Mouse (Mus musculus) hindbrain, embryonic 15.5 days (tissue): ENCODE data around the gene Ltb4r2. TPM values are rescaled to one million over a fixed set of nuclear protein-coding genes. Genes with fewer than 3 reads are reported as not detected.

Experiments used
- ATAC-seq: fragments of 200-750 bp; cut with Nextera tagmentation; 2 replicates; pipeline ENCODE4 v1.8.0; 2017; ENCODE audit warnings: low read depth, moderate number of reproducible peaks, moderate TSS enrichment; ENCODE audit not compliant: low FRiP score
- H3K27ac ChIP-seq: fragments of 300-500 bp; sonication (generic); replicated peaks from 2 replicates; pipeline ENCODE4 v1.5.1; 2015; ENCODE audit warnings: mild to moderate bottlenecking, inconsistent platforms
- H3K27me3 ChIP-seq: fragments of 300-500 bp; sonication (generic); 2 replicates; pipeline ENCODE4 v1.6.1; 2015; ENCODE audit warnings: control low read depth, inconsistent platforms
- H3K36me3 ChIP-seq: fragments of 300-500 bp; sonication (generic); 2 replicates; pipeline ENCODE4 v1.6.1; 2015; ENCODE audit warnings: control low read depth, inconsistent platforms
- H3K4me1 ChIP-seq: fragments of 300-500 bp; sonication (generic); replicated peaks from 2 replicates; pipeline ENCODE4 v1.6.1; 2015; ENCODE audit warnings: control low read depth, inconsistent platforms
- H3K4me2 ChIP-seq: fragments of 300-500 bp; sonication (generic); 2 replicates; pipeline ENCODE4 v1.6.1; 2015; ENCODE audit warnings: moderate library complexity, mild to moderate bottlenecking, inconsistent platforms
- H3K4me3 ChIP-seq: fragments of 300-500 bp; sonication (generic); 2 replicates; pipeline ENCODE4 v1.5.1; 2015; ENCODE audit warnings: mild to moderate bottlenecking, inconsistent platforms
- H3K9ac ChIP-seq: fragments of 300-500 bp; sonication (generic); 2 replicates; pipeline ENCODE4 v1.6.1; 2015; ENCODE audit warnings: inconsistent platforms
- H3K9me3 ChIP-seq: fragments of 300-500 bp; sonication (generic); 2 replicates; pipeline ENCODE4 v1.6.1; 2016; ENCODE audit warnings: control low read depth, inconsistent platforms
- WGBS: fragments of 180-500 bp; shearing (Covaris S2); methylation state at CpG from one replicate; pipeline ENCODE4 v1.1.7; 2015; 5-methylcytosine and 5-hydroxymethylcytosine counted together
- polyA plus RNA-seq: library from polyadenylated mRNA; unstranded; fragments of >200 nt; fragmentation: Nextera tagmentation; extraction: Ambion mirVana; gene quantifications from 2 replicates; pipeline ENCODE4 v1.2.1, GENCODE M21; 2015

Ltb4r2 gene
- polyA plus RNA-seq, 1 experiment from 2014 or later, result 0.84 TPM

- Histone ChIP-seq H3K4me3 (peak overlapping the region; percentile 27), H3K9me3 (no peaks in the 10 kb centered on the region), H3K4me2 (peak overlapping the region; percentile 48), H3K27me3 (peaks cover 68% of the 10 kb centered on the region), H3K27ac (0 out of 2 replicates have a peak overlapping the region, but pooled peaks have one; percentile 4), H3K36me3 (no peaks in the 10 kb centered on the region), H3K9ac (no peak overlapping the region), H3K4me1 (peaks cover 16% of the 10 kb centered on the region)
- 3% methylated on average over 31 of the region's 31 CpGs for WGBS
- no peak for ATAC-seq
Measured at GRCm38 (mm10) chr14:55783171-55783957, 22.1 kb downstream of the Ltb4r2 start.

- H3K9me3 ChIP-seq, result no peaks in the 10 kb centered on the region
- peak within 1 kb of the TSS; percentile 27 for H3K4me3 ChIP-seq
- peaks cover 73% of the 10 kb centered on the region for H3K27me3 ChIP-seq
- H3K27ac ChIP-seq, result 0 out of 2 replicates have a peak within 1 kb of the TSS, but pooled peaks have one; percentile 4
- no peak for ATAC-seq
- H3K9ac ChIP-seq, result no peak within 1 kb of the TSS
- 3% methylated on average over 13 of the region's 13 CpGs for WGBS
- no peaks in the 10 kb centered on the region for H3K36me3 ChIP-seq
- H3K4me1 ChIP-seq, result peaks cover 20% of the 10 kb centered on the region
- H3K4me2 ChIP-seq, result peak within 1 kb of the TSS; percentile 48
Measured at GRCm38 (mm10) chr14:55783958-55784235, 22.7 kb downstream of the Ltb4r2 start, which contains the start of gene Adcy4. Gene Adcy4 (minus strand): TSS chr14:55784095.

DNA sequence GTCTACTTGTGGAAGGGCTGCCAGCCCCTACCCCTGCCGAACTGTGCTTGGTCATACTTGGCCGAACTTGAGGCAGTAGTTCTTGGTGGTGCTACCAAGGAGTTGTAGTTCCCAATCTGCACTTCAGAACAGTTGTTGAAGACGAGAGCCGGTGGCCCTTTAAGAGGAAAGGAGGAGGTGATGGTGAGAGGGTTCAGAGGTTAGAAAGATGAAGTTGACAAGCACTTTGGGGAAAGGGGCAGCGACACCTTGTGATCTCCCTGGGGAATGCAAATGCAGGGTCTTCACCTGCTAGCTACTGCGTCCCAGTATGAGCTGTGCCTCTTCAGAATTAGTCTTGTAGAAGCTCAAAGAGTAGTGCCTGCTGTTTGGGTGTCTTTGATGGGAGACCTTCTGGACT lies 24.0 kb downstream of the Ltb4r2 start:
- Histone ChIP-seq H3K27ac (no peak overlapping the region), H3K4me3 (no peak overlapping the region), H3K36me3 (no peaks in the 10 kb centered on the region), H3K9me3 (no peaks in the 10 kb centered on the region), H3K4me1 (peaks cover 20% of the 10 kb centered on the region), H3K9ac (no peak overlapping the region), H3K27me3 (peaks cover 86% of the 10 kb centered on the region), H3K4me2 (no peak overlapping the region)
- 27% methylated on average over 6 of the region's 6 CpGs for WGBS
- no peak for ATAC-seq

DNA sequence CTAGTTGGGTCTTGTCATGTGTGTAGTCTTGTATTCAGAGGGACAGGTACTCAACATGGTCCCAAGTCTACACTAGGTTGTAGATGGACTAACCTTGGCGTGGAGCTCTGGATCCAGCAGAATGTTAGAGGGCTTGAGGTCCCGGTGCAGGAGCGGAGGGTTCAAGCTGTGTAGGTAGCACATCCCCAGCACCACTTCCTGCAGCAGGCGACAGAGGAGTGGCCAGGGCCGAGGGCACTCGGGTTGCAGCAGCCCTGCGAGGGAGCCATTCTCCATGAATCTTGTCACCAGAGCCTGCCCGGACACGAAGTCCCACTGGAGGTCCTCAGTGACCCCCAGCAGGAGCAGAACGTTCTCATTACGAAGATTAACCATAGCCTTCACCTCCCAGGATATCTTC lies 26.5 kb downstream of the Ltb4r2 start:
- Histone ChIP-seq H3K27ac (no peak overlapping the region), H3K4me2 (no peak overlapping the region), H3K9me3 (no peaks in the 10 kb centered on the region), H3K4me1 (peaks cover 14% of the 10 kb centered on the region), H3K4me3 (no peak overlapping the region), H3K27me3 (peaks cover 79% of the 10 kb centered on the region), H3K9ac (no peak overlapping the region), H3K36me3 (no peaks in the 10 kb centered on the region)
- WGBS, result 40% methylated on average over 11 of the region's 11 CpGs
- ATAC-seq, result no peak

DNA sequence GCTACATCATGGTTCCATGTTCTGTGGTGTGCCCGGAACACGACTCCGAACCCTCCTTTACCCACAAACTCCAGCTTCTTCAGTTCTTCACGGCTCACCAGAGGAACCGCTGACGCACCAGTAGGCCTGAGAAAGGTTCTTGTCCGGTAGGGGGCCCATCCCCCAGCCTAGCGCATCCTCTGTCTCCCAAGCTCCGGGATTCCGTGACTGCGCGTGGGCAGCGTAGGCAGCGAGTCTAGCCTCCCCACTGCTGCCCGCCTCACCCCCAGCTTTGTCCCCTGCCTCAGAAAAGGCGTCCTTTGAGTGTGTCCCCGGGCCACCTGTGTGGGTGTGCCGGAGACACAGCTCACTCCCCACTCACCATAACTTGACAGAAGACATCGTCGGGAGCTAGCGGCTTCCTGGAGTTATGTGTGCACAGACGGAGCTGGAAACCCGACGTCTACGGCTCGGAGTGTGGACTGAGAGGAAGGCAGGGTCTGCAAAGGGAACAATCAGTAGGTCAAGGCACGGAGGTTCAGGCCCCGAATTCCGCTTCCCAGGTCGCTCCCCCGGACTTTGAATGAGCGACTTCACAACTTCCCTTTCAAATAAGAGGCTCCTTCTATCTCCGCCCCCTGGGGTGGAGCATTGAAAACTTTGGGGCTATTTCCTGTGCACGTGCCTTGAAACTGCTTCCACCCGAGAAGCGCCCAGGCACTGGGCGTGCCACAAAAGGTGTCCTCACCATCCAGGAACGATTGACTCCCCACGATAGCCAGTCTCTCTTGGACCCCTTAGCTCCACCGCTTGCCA lies 27.2 kb downstream of the Ltb4r2 start, which contains the start of gene Ripk3:
Gene Ripk3 (minus strand): TSS at position 610 of the 795 bp plus-strand sequence.
- Histone ChIP-seq H3K36me3 (no peaks in the 10 kb centered on the region), H3K27ac (no peak within 1 kb of the TSS), H3K4me2 (peak within 1 kb of the TSS; percentile 46), H3K4me3 (peak within 1 kb of the TSS; percentile 25), H3K9ac (no peak within 1 kb of the TSS), H3K4me1 (peaks cover 11% of the 10 kb centered on the region), H3K9me3 (no peaks in the 10 kb centered on the region), H3K27me3 (peaks cover 73% of the 10 kb centered on the region)
- WGBS, result 5% methylated on average over 40 of the region's 40 CpGs
- no peak for ATAC-seq

DNA sequence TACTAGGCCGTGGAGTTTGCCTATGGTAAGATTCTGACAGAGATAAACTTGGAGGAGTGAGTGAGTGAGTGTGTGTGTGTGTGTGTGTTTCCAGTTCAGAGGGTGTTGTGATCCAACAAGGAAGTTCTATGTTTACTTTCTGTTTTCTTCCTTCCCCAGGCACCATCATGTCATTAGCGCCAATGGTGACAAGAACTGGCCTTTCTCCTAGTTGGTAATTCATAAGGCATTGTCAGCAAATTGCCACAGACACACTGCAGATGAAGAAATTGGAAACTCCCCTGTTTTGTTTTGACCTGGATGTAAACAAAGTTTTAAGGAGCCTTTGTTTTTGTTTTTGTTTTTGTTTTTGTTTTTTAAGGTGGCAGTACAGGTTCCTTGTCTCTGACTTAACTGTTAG lies 32.2 kb downstream of the Ltb4r2 start:
- Histone ChIP-seq H3K4me1 (peaks cover 2% of the 10 kb centered on the region; the same call in 1 of the 2 replicates), H3K9ac (no peak overlapping the region), H3K4me3 (no peak overlapping the region), H3K36me3 (no peaks in the 10 kb centered on the region), H3K27me3 (peaks cover 23% of the 10 kb centered on the region), H3K27ac (no peak overlapping the region), H3K4me2 (no peak overlapping the region), H3K9me3 (no peaks in the 10 kb centered on the region)
- ATAC-seq, result no peak
- 82% methylated on average over 2 of the region's 2 CpGs for WGBS

- WGBS, result 69% methylated on average over 2 of the region's 2 CpGs
- H3K9ac ChIP-seq, result no peak overlapping the region
- H3K36me3 ChIP-seq, result no peaks in the 10 kb centered on the region
- H3K4me3 ChIP-seq, result no peak overlapping the region
- H3K4me1 ChIP-seq, result no peaks in the 10 kb centered on the region
- H3K27ac ChIP-seq, result no peak overlapping the region
- H3K9me3 ChIP-seq, result no peaks in the 10 kb centered on the region
- peaks cover 18% of the 10 kb centered on the region for H3K27me3 ChIP-seq
- ATAC-seq, result no peak
- H3K4me2 ChIP-seq, result no peak overlapping the region
Measured at GRCm38 (mm10) chr14:55793946-55794345, 32.7 kb downstream of the Ltb4r2 start.

DNA sequence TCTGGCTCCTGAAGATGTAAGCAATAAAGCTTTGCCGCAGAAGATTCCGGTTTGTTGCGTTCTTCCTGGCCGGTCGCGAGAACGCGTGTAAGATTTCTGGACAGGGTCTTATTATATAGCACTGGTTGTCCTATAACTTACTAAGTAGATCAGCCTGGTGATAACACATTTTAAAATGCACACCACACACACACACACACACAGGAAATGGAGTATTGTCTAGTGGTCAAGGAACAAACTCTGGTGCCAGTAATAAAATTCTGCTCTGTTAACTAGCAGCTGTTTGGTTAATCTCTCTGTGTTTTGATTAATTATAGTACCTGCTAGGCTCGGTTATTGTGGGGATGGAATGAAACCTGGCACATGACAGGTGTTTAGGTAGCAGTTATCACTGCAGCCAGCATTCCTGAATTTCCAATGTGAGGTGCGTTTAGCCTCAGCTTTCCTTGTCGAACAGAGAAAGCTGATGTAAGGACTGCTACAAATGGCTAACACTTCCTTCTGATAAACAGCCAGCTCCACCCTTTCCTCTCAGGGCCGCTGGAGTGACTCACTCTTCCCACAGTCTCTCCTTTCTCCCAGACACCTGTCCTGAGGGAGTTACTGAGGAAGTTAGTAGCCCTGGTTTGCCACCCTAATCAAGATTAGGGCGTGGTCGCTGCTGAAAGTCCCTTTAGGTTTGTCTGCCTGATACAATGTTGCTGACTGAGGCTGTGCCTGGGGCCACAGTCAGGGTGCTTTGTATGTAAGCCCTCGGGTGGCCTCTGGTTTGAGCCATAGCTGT lies 34.3 kb downstream of the Ltb4r2 start:
- no peaks in the 10 kb centered on the region for H3K9me3 ChIP-seq
- H3K36me3 ChIP-seq, result no peaks in the 10 kb centered on the region
- WGBS, result 87% methylated on average over 15 of the region's 15 CpGs
- ATAC-seq, result no peak
- no peak overlapping the region for H3K27ac ChIP-seq
- H3K27me3 ChIP-seq, result 0 out of 2 replicates have a peak, but pooled peaks cover 2% of the 10 kb centered on the region
- H3K4me1 ChIP-seq, result no peaks in the 10 kb centered on the region
- H3K9ac ChIP-seq, result no peak overlapping the region
- no peak overlapping the region for H3K4me2 ChIP-seq
- no peak overlapping the region for H3K4me3 ChIP-seq

Other genes starting within 250 kb of the Ltb4r2 start
- gene Nrl, start 236.4 kb upstream of the Ltb4r2 start, polyA plus RNA-seq, result 0.10 and 0.22 TPM in 2 replicates
- gene Pck2, start 221.2 kb upstream of the Ltb4r2 start, polyA plus RNA-seq, result 28.6 and 29.4 TPM in 2 replicates
- gene Dcaf11, start 201.4 kb upstream of the Ltb4r2 start, polyA plus RNA-seq, result 111 and 114 TPM in 2 replicates
- 1.0 and 1.1 TPM in 2 replicates for gene A730061H03Rik, start 201.0 kb upstream of the Ltb4r2 start, polyA plus RNA-seq
- 0.17 and 0.41 TPM in 2 replicates for gene Fitm1, start 185.8 kb upstream of the Ltb4r2 start, polyA plus RNA-seq
- 221 and 222 TPM in 2 replicates for gene Psme1, start 183.3 kb upstream of the Ltb4r2 start, polyA plus RNA-seq
- 42.0 and 48.9 TPM in 2 replicates for gene Emc9, start 176.1 kb upstream of the Ltb4r2 start, polyA plus RNA-seq
- 178 and 204 TPM in 2 replicates for gene Psme2, start 170.3 kb upstream of the Ltb4r2 start, polyA plus RNA-seq
- 20.1 and 25.7 TPM in 2 replicates for gene Rnf31, start 169.7 kb upstream of the Ltb4r2 start, polyA plus RNA-seq
- 9.7 and 10.2 TPM in 2 replicates for gene Irf9, start 157.9 kb upstream of the Ltb4r2 start, polyA plus RNA-seq
- 14.6 and 17.8 TPM in 2 replicates for gene Rec8, start 143.4 kb upstream of the Ltb4r2 start, polyA plus RNA-seq
- 119 and 126 TPM in 2 replicates for gene Ipo4, start 125.5 kb upstream of the Ltb4r2 start, polyA plus RNA-seq
- 0.93 and 2.3 TPM in 2 replicates for gene Gm49378, start 123.5 kb upstream of the Ltb4r2 start, polyA plus RNA-seq
- gene Tm9sf1, start 117.6 kb upstream of the Ltb4r2 start, polyA plus RNA-seq, result 63.4 and 64.6 TPM in 2 replicates
- 0.30 and 0.40 TPM in 2 replicates for gene Tssk4, start 111.2 kb upstream of the Ltb4r2 start, polyA plus RNA-seq
- 74.3 and 74.7 TPM in 2 replicates for gene Mdp1, start 100.9 kb upstream of the Ltb4r2 start, polyA plus RNA-seq
- gene Gmpr2, start 89.5 kb upstream of the Ltb4r2 start, polyA plus RNA-seq, result 45.7 TPM in 2 replicates
- gene Nedd8, start 89.3 kb upstream of the Ltb4r2 start, polyA plus RNA-seq, result 554 and 597 TPM in 2 replicates
- gene Tinf2, start 79.6 kb upstream of the Ltb4r2 start, polyA plus RNA-seq, result 24.9 and 27.0 TPM in 2 replicates
- 0.31 and 0.60 TPM in 2 replicates for gene Tgm1, start 47.5 kb upstream of the Ltb4r2 start, polyA plus RNA-seq
- 58.9 and 60.6 TPM in 2 replicates for gene Rabggta, start 39.2 kb upstream of the Ltb4r2 start, polyA plus RNA-seq
- 75.6 and 81.8 TPM in 2 replicates for gene Dhrs1, start 15.7 kb upstream of the Ltb4r2 start, polyA plus RNA-seq
- gene Nop9, start 15.7 kb upstream of the Ltb4r2 start, polyA plus RNA-seq, result 29.4 and 29.8 TPM in 2 replicates
- gene Cideb, start 3.0 kb upstream of the Ltb4r2 start, polyA plus RNA-seq, result 0.26 and 0.39 TPM in 2 replicates
- gene Ltb4r1, start 4.5 kb downstream of the Ltb4r2 start, polyA plus RNA-seq, result 0.91 and 0.93 TPM in 2 replicates
- 4.0 and 5.0 TPM in 2 replicates for gene Adcy4, start 22.7 kb downstream of the Ltb4r2 start, polyA plus RNA-seq
- 1.6 and 2.0 TPM in 2 replicates for gene Ripk3, start 27.4 kb downstream of the Ltb4r2 start, polyA plus RNA-seq
- gene Nfatc4, start 61.7 kb downstream of the Ltb4r2 start, polyA plus RNA-seq, result 10.3 and 10.9 TPM in 2 replicates
- gene Nynrin, start 92.6 kb downstream of the Ltb4r2 start, polyA plus RNA-seq, result 11.2 and 11.8 TPM in 2 replicates
- gene Cbln3, start 123.0 kb downstream of the Ltb4r2 start, polyA plus RNA-seq, result 0.51 and 0.52 TPM in 2 replicates
- 10.7 and 10.9 TPM in 2 replicates for gene Khnyn, start 123.5 kb downstream of the Ltb4r2 start, polyA plus RNA-seq
- gene Sdr39u1, start 138.9 kb downstream of the Ltb4r2 start, polyA plus RNA-seq, result 148 and 159 TPM in 2 replicates
- 0.18 and 0.55 TPM in 2 replicates for gene Cma1, start 183.2 kb downstream of the Ltb4r2 start, polyA plus RNA-seq
- not detected in 2 replicates for gene Cma2, start 189.6 kb downstream of the Ltb4r2 start, polyA plus RNA-seq